Mouse (Mus musculus) brain, adult 2 months (tissue): ENCODE measurements around the gene Ptprg.

ENCODE experiments used
- DNase-seq: peaks from one replicate; pipeline ENCODE4 v3.0.0; 2011; ENCODE audit warnings: low read depth, low spot score

The Ptprg gene

GRCm38 (mm10) chr14:11819326-11819725 lies 266.0 kb downstream of the Ptprg start:
- DNase-seq = no peak

GRCm38 (mm10) chr14:11822830-11823700 lies 269.7 kb downstream of the Ptprg start:
- peak; percentile 58 for DNase-seq

- DNase-seq = peak; percentile 48
Measured at GRCm38 (mm10) chr14:11823701-11824095, 270.4 kb downstream of the Ptprg start.

GRCm38 (mm10) chr14:11824915-11825314 lies 271.6 kb downstream of the Ptprg start:
- DNase-seq = no peak

GRCm38 (mm10) chr14:11825551-11825950 lies 272.2 kb downstream of the Ptprg start:
- DNase-seq = peak; percentile 49

GRCm38 (mm10) chr14:11828086-11828485 lies 274.8 kb downstream of the Ptprg start:
- DNase-seq = no peak

- no peak for DNase-seq
Measured at GRCm38 (mm10) chr14:11833678-11834077, 280.3 kb downstream of the Ptprg start.

GRCm38 (mm10) chr14:11835706-11836445 lies 282.5 kb downstream of the Ptprg start:
- DNase-seq = peak; percentile 81

- DNase-seq = peak; percentile 68
Measured at GRCm38 (mm10) chr14:11837714-11838113, 284.4 kb downstream of the Ptprg start.

- peak; percentile 53 for DNase-seq
Measured at GRCm38 (mm10) chr14:11841621-11842020, 288.3 kb downstream of the Ptprg start.

GRCm38 (mm10) chr14:11852896-11853295 lies 299.6 kb downstream of the Ptprg start:
- peak; percentile 83 for DNase-seq

- no peak for DNase-seq
Measured at GRCm38 (mm10) chr14:11855499-11855898, 302.2 kb downstream of the Ptprg start.

- DNase-seq = peak; percentile 71
Measured at GRCm38 (mm10) chr14:11857928-11858481, 304.7 kb downstream of the Ptprg start.

- peak; percentile 56 for DNase-seq
Measured at GRCm38 (mm10) chr14:11863286-11863685, 310.0 kb downstream of the Ptprg start.

GRCm38 (mm10) chr14:11864840-11865239 lies 311.5 kb downstream of the Ptprg start:
- peak; percentile 48 for DNase-seq

GRCm38 (mm10) chr14:11865332-11865731 lies 312.0 kb downstream of the Ptprg start:
- DNase-seq = no peak

GRCm38 (mm10) chr14:11865872-11866271 lies 312.5 kb downstream of the Ptprg start:
- DNase-seq = no peak

- no peak for DNase-seq
Measured at GRCm38 (mm10) chr14:11866416-11866815, 313.1 kb downstream of the Ptprg start.

- no peak for DNase-seq
Measured at GRCm38 (mm10) chr14:11868636-11869035, 315.3 kb downstream of the Ptprg start.

GRCm38 (mm10) chr14:11871752-11872344 lies 318.5 kb downstream of the Ptprg start:
- DNase-seq = peak; percentile 72

- DNase-seq = no peak
Measured at GRCm38 (mm10) chr14:11874266-11874665, 320.9 kb downstream of the Ptprg start.
